Mouse (Mus musculus): ENCODE measurements at regions not wholly inside any gene's neighbourhood (a gene's known extent, or its start where the extent isn't known, plus 50 kb on each side); places are given as distances from the start of the nearest gene placed in this dataset.

GRCm38 (mm10) chr8:15525461-15525860, 479.6 kb upstream of the BB014433 start:
- no peak for TF ChIP-seq CTCF (conservative IDR thresholded peaks at IDR 0.05; ENCODE audit: low read length)
- TF ChIP-seq POU5F1 (IDR thresholded peaks at IDR 0.05; ENCODE audit: borderline replicate concordance, low read length) = no peak
